Mouse (Mus musculus) megakaryocyte-erythroid progenitor cell, adult 5-6 weeks (primary cell): ENCODE measurements at regions not wholly inside any gene's neighbourhood (a gene's known extent, or its start where the extent isn't known, plus 50 kb on each side); places are given as distances from the start of the nearest gene placed in this dataset.

Source experiments
- ATAC-seq: replicated peaks from 2 replicates; pipeline ENCODE4 v1.8.0; 2016; ENCODE audit warnings: mild to moderate bottlenecking, inconsistent platforms; ENCODE audit not compliant: severe bottlenecking, poor library complexity, low FRiP score, low TSS enrichment

GRCm38 (mm10) chr17:74920056-74920455 is 85.3 kb upstream of the Ltbp1 start:
- no peak for ATAC-seq

DNA sequence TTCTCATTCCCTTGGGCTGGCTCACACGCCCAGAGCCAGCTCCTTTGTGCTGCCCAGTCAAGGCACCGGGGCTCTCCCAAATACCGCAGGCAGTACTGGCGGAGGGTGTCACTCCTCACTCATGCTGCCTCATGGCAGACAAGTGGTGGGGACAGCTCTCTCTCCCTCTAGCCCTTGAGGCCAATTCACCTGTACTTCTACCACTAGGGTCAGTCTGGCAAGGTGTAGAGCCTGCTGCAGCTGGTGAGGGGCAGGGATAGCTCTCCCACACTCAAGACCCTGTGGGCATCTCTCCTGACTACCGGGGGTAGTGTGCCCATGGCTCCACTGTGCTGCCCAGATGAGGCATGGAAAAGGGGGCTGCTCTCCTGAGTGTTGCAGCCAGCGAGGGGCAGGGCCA is 84.0 kb upstream of the Ltbp1 start:
- 0 out of 2 replicates have a peak, but pooled peaks have one; percentile 20 for ATAC-seq

- ATAC-seq: no peak
Measured at GRCm38 (mm10) chr17:74922016-74922415, 83.4 kb upstream of the Ltbp1 start.

DNA sequence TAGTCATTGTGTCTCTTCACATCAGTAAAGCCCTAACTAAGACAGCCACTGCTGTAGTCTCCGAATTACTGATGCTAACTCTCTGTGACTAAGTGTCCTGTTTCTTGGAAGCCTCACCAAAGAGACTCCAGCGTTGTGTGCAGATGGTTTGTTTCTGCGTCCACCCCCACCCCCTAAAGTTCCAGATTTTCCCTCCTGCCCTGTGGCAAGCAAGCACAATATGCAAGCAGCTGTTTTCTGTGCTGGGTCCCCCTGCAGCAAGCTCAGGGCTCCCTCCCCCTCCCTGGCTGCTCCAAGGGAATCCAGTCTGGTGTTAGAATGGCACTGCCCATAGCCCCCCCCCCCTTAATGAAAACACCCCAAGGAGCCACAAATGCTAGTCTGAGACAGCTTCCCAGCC is 82.8 kb upstream of the Ltbp1 start:
- no peak for ATAC-seq

- ATAC-seq: no peak
Measured at GRCm38 (mm10) chr17:74923101-74923500, 82.3 kb upstream of the Ltbp1 start.

DNA sequence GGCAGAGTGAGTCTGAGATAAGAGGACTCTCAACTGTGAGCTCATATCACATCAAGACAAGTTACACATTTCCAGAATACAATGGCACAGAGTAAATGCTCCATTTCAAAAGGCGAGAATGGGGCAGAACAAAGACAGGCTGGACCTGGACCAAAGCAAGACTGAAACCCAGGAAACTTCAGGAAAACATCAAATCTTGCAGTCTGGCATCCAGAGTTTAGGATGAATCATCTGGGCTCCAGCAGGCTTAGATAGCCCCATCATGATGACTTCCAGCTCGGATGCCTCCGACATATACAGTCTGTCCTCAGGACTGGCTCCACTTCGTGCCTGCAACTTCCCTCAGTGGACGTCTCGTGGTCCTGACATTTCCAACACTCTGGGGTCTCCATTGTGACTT is 80.2 kb upstream of the Ltbp1 start:
- 0 out of 2 replicates have a peak, but pooled peaks have one; percentile 18 for ATAC-seq

DNA sequence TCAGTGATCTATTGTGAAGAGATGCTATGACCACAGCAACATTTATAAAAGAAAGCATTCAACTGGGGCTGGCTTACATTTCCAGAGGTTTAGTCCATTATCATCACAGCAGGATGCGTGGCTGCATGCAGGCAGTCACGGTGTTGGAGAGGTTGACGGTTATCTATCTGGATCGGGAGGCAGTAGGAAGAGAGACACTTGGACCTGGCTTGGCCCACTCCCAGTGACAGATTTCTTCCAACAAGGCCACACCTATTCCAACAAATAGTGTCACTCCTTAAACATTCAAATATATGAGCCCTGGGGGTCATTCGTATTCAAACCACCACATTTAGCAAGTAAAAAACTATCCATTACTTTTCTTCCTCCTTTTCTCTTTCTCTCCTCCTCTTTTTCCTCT is 77.4 kb upstream of the Ltbp1 start:
- no peak for ATAC-seq

GRCm38 (mm10) chr17:74931540-74931939 is 73.8 kb upstream of the Ltbp1 start:
- no peak for ATAC-seq

DNA sequence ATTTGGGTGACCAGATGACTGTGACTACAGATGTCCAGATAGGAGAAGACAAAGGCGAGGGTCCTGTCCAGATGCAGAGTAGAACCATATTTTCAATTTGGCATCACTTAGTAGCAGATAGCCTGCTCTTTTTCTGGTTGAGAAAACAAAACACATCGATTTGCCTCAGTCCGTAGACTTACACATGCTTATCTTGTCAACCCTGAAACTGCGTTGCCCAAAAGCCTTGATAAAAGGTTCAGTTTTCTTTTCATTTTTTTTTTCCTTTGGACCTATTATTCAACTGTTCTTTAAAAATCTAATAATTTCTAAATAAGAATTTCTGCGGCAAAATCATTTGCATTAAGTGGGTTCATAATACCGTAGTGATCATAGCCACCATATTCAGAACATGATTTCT is 64.0 kb upstream of the Ltbp1 start:
- peak; percentile 55 for ATAC-seq

DNA sequence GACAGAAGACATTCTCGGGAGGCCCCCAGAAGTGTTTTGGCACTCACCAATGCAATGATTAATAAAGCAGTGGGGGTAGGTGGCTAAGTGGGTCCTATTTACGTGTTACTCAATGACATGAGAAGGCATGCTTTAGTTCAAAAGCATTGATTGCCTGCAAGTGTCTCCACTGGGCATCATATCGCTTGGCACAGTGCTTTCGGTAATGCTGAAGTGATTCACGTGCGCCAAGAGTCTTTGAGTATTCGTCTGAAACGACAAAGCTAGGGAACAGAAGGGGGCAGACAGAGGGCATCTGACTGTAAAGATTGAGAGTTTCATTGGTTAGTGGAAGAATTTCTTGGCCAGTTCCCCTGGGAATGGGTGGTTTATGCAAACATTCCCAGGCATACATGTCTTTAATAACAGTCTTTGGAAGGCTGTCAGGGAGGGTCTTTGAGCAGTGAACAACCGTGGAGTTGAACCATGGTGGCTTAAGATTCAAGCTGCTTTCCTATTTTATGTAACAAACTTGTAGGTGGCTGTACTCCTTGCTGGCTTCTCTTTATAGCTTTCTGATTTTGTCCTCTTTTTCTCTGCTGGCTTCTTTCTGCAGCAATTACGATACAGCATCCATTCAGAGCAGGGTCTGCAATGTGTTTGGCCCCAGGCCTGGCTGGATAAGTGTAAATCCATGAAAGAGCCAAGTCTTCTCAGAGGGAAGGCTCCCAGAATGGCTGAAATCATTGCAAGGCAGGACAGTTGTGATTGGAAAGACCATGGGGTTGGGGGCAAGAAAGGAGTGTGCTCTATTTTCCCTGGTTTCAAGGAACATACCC is 62.2 kb upstream of the Ltbp1 start:
- ATAC-seq: no peak

DNA sequence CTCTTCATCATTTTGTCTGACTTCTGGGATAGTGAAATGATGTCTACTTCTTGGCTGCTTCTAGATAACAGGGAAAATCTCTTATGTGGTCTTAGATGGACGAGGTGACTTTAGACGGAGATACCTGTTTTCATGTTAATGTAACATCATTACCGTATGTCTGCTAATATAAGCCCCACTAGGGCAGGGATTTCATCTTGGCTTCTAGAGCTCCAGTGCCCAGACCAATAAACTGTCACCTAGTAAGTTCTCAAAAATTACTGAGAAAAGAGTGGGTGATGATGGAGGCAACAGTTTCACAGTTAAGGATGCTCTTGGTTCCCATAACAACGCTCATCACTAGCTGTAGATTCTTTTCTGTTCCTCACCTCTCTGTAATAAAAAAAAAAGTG is 61.6 kb upstream of the Ltbp1 start:
- no peak for ATAC-seq

- no peak for ATAC-seq
Measured at GRCm38 (mm10) chr17:74945149-74945548, 60.2 kb upstream of the Ltbp1 start.

DNA sequence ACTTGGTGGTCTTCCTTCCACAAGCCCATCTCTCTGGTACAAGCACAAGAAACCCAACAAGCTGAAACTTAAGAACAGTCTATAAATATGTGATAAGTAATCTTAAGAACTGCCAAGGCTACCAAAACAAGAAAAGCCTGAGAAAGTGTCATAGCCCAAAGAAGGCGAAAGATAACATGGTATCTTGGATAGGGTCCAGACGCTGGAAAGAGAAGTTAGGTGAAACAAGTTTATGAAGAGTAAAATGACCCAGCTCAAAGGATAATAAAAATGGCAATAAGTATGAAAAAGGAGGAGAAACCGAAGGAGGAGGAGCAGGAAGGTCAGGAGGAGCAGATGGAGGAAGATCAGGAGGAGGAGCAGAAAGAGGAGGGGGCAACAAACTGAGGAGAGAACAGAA is 56.9 kb upstream of the Ltbp1 start:
- peak; percentile 80; the same call in 1 of the 2 replicates for ATAC-seq

- ATAC-seq: no peak
Measured at GRCm38 (mm10) chr17:74950316-74950715, 55.1 kb upstream of the Ltbp1 start.

DNA sequence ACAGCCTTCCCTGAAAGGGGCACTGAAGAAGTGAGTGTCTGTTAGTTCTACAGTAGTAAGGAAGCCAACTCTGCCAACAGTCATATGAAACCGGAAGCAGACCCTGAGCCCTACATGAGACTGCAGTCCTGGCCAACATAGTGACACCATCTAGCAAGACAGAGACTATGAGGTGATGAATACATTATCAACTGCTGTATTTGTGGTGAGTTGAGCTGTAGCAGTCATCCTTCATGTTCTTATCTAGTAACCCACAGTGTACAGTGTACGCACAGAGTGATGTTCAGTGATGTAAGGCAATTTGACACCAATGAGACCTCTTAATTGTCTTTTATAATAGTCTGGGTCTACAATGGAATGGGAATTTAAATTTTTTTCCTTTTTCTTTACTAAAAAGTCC is 50.4 kb upstream of the Ltbp1 start:
- peak; percentile 97 for ATAC-seq
